Mouse (Mus musculus): ENCODE measurements at regions not wholly inside any gene's neighbourhood (a gene's known extent, or its start where the extent isn't known, plus 50 kb on each side); places are given as distances from the start of the nearest gene placed in this dataset.

- peak; percentile 55 for DNase-seq (ENCODE audit: low read depth, low spot score)
Observed at GRCm38 (mm10) chr14:15273107-15273506, 165.7 kb downstream of the Lrrc3b start.

DNA sequence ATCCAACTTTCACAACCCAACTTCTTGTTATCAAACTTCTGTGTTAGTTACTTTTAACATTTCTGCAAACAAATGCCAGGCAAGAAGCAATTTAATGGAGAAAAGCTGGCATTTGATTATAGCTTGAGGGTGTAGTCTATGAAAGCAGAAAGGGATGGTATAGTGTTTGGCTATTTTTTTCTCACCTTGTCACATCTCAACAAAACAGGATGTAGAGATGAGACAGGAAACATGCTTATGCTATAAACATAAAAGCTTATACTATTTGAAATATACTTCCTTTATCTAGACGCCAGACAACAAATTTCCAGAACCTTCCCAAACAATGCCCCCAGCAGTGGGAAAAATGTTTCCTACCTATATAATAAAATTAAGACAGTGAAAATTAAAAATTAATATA lies 166.4 kb downstream of the Lrrc3b start:
- peak; percentile 23 for DNase-seq (ENCODE audit: low read depth, low spot score)

GRCm38 (mm10) chr14:15266287-15266686 lies 172.5 kb downstream of the Lrrc3b start:
- DNase-seq (ENCODE audit: low read depth, low spot score) = peak; percentile 43

DNA sequence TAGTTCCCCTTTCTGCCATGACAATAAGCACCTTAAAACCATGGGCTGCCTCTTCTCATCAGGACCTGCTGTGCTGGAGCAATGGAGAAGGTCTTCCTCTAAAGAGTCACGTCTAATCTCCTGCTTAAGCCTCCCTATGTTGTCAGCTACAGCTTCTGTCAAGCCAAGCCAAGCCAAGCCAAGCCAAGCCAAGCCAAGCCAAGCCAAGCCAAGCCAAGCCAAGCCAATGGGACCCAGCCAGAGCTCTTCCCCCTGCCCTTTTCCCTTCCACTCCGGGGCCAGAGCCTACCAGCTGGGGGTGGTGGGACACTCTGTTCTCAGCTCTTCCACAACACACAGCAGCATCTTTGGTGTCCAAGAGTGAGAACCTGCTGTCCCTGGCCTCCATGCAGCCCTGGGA lies 175.8 kb downstream of the Lrrc3b start:
- no peak for DNase-seq (ENCODE audit: low read depth, low spot score)

- DNase-seq (ENCODE audit: low read depth, low spot score) = no peak
Observed at GRCm38 (mm10) chr14:15255729-15256128, 183.1 kb downstream of the Lrrc3b start.

DNA sequence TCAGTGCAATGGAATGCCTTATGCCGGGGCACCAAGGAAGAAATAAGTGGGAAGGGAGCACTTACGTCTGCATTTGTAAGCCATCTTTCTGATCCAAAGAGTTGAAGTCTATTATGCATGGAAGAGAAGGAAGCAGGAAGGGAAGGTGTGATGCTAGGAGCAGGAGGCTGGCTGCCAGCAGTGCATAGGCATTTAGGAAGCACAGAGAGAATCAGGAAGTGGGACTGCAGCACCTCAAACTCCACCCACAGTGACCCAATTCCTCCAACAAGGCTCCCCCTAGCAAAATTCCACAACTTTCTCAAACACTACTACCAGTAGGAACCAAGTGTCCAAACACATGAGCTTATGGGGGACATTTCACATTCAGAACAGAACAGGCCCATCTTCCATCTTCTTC lies 233.2 kb downstream of the Lrrc3b start:
- no peak for DNase-seq (ENCODE audit: low read depth, low spot score)

DNA sequence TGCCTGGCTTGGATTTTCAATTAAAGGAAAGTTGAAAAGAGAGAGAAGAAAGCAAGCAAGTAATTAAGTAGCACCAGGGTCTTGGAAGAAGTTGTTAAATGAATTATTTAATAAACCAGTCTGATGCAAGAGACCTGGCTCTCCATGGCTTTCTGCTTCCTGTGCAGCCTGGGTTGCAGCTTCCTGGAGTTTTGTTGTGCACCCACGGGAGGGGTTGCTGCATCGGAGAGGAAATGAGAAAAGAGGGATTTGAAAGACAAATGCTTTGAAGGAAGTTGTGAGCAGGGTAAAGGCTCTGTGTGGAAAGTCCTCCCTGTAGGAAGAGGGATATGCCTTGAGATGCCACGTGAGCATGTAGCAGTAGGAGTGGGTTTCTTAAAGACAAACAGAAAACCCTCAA lies 234.5 kb downstream of the Lrrc3b start:
- DNase-seq (ENCODE audit: low read depth, low spot score) = no peak
